Mouse (Mus musculus) heart, embryonic 14.5 days (tissue): ENCODE measurements around the gene Gper1. TPM values are rescaled to one million over a fixed set of nuclear protein-coding genes. Genes with fewer than 3 reads are reported as not detected.

Experiments
- ATAC-seq: fragments of 200-750 bp; cut with Nextera tagmentation; 2 replicates; pipeline ENCODE4 v1.8.0; 2017; ENCODE audit warnings: low read depth, moderate TSS enrichment; ENCODE audit not compliant: insufficient number of reproducible peaks, insufficient read depth, low FRiP score
- H3K27ac ChIP-seq, 2 experiments: fragments of 200-500 bp in 1 of 2; fragments of 300-500 bp in 1 of 2; sonication (generic) in 1 of 2; replicated peaks in 1 of 2; 2 replicates each; pipeline ENCODE4 v1.5.1; 2012 to 2014; ENCODE audit warnings: low read depth in 2 of 2, low read length in 2 of 2, control low read depth in 1 of 2, mild to moderate bottlenecking in 1 of 2, mixed read lengths in 1 of 2; ENCODE audit not compliant: control insufficient read depth in 1 of 2, insufficient read depth in 1 of 2
- H3K27me3 ChIP-seq: fragments of 300-500 bp; sonication (generic); 2 replicates; pipeline ENCODE4 v1.6.1; 2014; ENCODE audit warnings: mild to moderate bottlenecking, low read length, control low read depth; ENCODE audit not compliant: control insufficient read depth, insufficient read depth
- H3K36me3 ChIP-seq: fragments of 300-500 bp; sonication (generic); 2 replicates; pipeline ENCODE4 v1.6.1; 2014; ENCODE audit warnings: mild to moderate bottlenecking, control low read depth, low read length, mixed read lengths; ENCODE audit not compliant: control insufficient read depth, insufficient read depth
- H3K4me1 ChIP-seq, 2 experiments: fragments of 200-500 bp in 1 of 2; fragments of 300-500 bp in 1 of 2; sonication (generic) in 1 of 2; 2 replicates each; pipeline ENCODE4 v1.6.1; 2012 to 2014; ENCODE audit warnings: low read length in 2 of 2, control low read depth in 1 of 2, mixed read lengths in 1 of 2; ENCODE audit not compliant: control insufficient read depth in 2 of 2, insufficient read depth in 2 of 2
- H3K4me2 ChIP-seq: fragments of 300-500 bp; sonication (generic); 2 replicates; pipeline ENCODE4 v1.6.1; 2014; ENCODE audit warnings: mild to moderate bottlenecking, low read length
- H3K4me3 ChIP-seq, 2 experiments: fragments of 200-500 bp in 1 of 2; fragments of 300-500 bp in 1 of 2; sonication (generic) in 1 of 2; 2 replicates each; pipeline ENCODE4 v1.5.1; 2012 to 2014; ENCODE audit warnings: low read length in 2 of 2, mild to moderate bottlenecking in 2 of 2, control low read depth in 1 of 2, low read depth in 1 of 2, moderate library complexity in 1 of 2; ENCODE audit not compliant: control insufficient read depth in 1 of 2, insufficient read depth in 1 of 2
- H3K9ac ChIP-seq: fragments of 300-500 bp; sonication (generic); 2 replicates; pipeline ENCODE4 v1.6.1; 2014; ENCODE audit warnings: mild to moderate bottlenecking, low read length
- H3K9me3 ChIP-seq: fragments of 300-500 bp; sonication (generic); 2 replicates; pipeline ENCODE4 v1.6.1; 2016; ENCODE audit warnings: low read length, control low read depth; ENCODE audit not compliant: control insufficient read depth
- WGBS: fragments of 180-500 bp; shearing (Covaris S2); extraction: QIAGEN DNeasy Blood & Tissue Kit; methylation state at CpG from one replicate; pipeline ENCODE4 v1.1.7; 2014; 5-methylcytosine and 5-hydroxymethylcytosine counted together
- polyA plus RNA-seq: library from polyadenylated mRNA; unstranded; fragments of >200 nt; fragmentation: Nextera tagmentation; extraction: Ambion mirVana; gene quantifications from 2 replicates; pipeline ENCODE4 v1.2.1, GENCODE M21; 2014

Gene Gper1
- polyA plus RNA-seq, 1 experiment from 2014 or later = 1.8 TPM

DNA sequence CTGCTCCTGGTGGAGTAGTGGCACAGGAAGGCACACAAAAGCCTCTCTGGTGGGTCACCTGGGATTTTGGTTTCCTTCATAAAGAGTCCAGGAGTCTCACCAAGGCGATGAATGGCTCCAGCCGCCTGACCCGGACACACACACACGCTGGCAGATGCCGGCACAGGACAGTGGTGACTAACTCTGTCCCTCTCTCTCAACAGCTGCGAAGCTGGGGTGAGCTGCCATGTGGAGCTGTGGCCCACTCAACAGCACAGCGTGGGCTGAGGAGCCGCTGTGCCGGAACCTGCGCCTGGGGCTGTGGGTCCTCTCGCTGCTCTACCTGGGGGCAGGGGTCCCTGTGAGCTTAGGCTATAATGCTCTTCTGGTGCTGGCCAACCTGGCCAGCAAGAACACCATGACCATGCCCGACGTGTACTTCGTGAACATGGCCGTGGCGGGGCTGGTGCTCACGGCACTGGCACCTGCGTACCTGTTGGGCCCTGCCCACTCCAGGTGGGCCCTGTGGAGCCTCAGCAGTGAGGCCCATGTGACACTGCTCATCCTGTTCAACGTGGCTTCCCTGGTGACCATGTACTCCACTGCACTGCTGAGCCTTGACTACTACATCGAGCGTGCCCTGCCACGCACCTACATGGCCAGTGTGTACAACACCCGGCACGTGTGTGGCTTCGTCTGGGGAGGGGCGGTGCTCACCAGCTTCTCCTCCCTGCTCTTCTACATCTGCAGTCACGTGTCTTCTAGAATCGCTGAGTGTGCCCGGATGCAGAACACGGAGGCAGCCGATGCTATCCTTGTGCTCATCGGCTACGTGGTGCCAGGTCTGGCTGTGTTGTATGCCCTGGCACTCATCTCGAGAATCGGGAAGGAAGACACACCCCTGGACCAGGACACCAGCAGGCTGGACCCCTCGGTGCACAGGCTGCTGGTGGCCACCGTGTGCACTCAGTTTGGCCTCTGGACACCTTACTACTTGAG lies 30.4 kb upstream of the Gper1 start:
- Histone ChIP-seq H3K9ac (no peak overlapping the region), H3K27ac (no peak overlapping the region), H3K9me3 (no peaks in the 10 kb centered on the region), H3K4me2 (no peak overlapping the region), H3K4me3 (no peak overlapping the region), H3K4me1 (peaks cover 29 to 34% of the 10 kb centered on the region in 2 experiments), H3K36me3 (peaks cover 23% of the 10 kb centered on the region), H3K27me3 (no peaks in the 10 kb centered on the region)
- no peak for ATAC-seq
- 92% methylated on average over 37 of the region's 37 CpGs for WGBS

DNA sequence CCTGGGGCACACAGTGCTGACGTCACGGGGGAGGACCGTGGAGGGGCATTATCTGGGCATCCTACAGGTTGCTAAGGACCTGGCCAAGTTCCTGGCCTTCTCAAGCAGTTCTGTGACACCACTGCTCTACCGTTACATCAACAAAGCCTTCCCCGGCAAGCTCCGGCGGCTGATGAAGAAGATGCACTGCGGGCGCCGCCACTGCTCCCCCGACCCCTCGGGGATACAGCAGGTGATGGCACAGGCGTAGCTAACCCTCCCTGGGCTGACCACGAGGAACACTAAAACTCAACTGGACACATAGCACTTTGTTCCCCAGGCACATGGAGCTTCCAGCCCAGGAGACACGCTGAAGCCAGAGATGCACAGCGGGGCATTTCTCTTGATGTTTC lies 29.8 kb upstream of the Gper1 start:
- no peak for ATAC-seq
- Histone ChIP-seq H3K4me3 (no peak overlapping the region), H3K4me2 (no peak overlapping the region), H3K36me3 (peaks cover 23% of the 10 kb centered on the region), H3K27ac (no peak overlapping the region), H3K9me3 (no peaks in the 10 kb centered on the region), H3K27me3 (no peaks in the 10 kb centered on the region), H3K9ac (no peak overlapping the region), H3K4me1 (peaks cover 29 to 34% of the 10 kb centered on the region in 2 experiments)
- 92% methylated on average over 16 of the region's 16 CpGs for WGBS

GRCm38 (mm10) chr5:139394399-139394798 lies 28.6 kb upstream of the Gper1 start:
- no peak overlapping the region for H3K27ac ChIP-seq
- peaks cover 25 to 31% of the 10 kb centered on the region in 2 experiments for H3K4me1 ChIP-seq
- 59% methylated on average over 7 of the region's 7 CpGs for WGBS
- no peaks in the 10 kb centered on the region for H3K27me3 ChIP-seq
- H3K36me3 ChIP-seq = peaks cover 23% of the 10 kb centered on the region
- no peaks in the 10 kb centered on the region for H3K9me3 ChIP-seq
- H3K9ac ChIP-seq = no peak overlapping the region
- no peak overlapping the region for H3K4me2 ChIP-seq
- H3K4me3 ChIP-seq = no peak overlapping the region
- ATAC-seq = no peak

- Histone ChIP-seq H3K4me1 (peaks cover 19 to 25% of the 10 kb centered on the region in 2 experiments), H3K4me3 (no peak overlapping the region), H3K4me2 (no peak overlapping the region), H3K27me3 (no peaks in the 10 kb centered on the region), H3K36me3 (peaks cover 23% of the 10 kb centered on the region), H3K9me3 (no peaks in the 10 kb centered on the region), H3K27ac (no peak overlapping the region), H3K9ac (no peak overlapping the region)
- 97% methylated on average over 4 of the region's 4 CpGs for WGBS
- no peak for ATAC-seq
Observed at GRCm38 (mm10) chr5:139395528-139395927, 27.4 kb upstream of the Gper1 start.

DNA sequence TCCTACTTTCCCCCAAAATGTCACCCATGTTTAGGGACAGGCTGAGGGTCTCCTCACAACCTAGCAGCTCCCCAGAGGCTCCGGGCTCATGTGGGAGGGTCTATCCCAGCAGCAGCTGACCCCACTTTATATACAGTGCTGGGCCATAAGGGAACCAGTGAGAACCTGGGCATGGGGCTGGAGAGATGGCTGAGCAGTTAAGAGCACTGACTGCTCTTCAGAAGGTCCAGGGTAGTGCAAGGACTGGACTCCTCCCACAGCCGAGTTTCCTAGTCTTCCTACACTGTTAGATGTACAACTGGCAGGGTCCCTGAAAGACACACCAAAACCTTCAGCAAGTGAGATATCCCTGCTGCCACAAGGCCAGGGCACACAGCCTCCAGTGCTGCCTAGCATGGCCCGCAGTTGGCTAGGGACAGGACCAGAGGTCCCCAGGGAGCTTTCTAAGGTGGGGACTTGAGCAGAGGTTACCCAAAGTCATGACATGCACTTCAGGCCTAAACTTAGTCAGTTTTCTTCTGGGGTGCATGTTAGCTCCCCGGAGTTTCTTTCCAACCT lies 25.5 kb upstream of the Gper1 start:
- Histone ChIP-seq H3K27me3 (no peaks in the 10 kb centered on the region; the same call in 1 of the 2 replicates), H3K36me3 (peaks cover 16% of the 10 kb centered on the region), H3K4me1 (peaks cover 16 to 20% of the 10 kb centered on the region in 2 experiments), H3K4me3 (no peak overlapping the region), H3K9ac (peak overlapping the region; percentile 13; the same call in 1 of the 2 replicates), H3K27ac (0 out of 4 replicates have a peak overlapping the region, but pooled peaks of 1 of the 2 experiments have one; percentile 35), H3K9me3 (no peaks in the 10 kb centered on the region), H3K4me2 (no peak overlapping the region)
- no peak for ATAC-seq
- WGBS = 72% methylated on average over 4 of the region's 4 CpGs

- peak overlapping the region; percentile 23; the same call in 1 of the 2 replicates for H3K4me2 ChIP-seq
- peak overlapping the region; percentile 48; the same call in 1 of the 2 replicates for H3K9ac ChIP-seq
- H3K4me3 ChIP-seq = no peak overlapping the region
- H3K27me3 ChIP-seq = no peaks in the 10 kb centered on the region; the same call in 1 of the 2 replicates
- H3K9me3 ChIP-seq = no peaks in the 10 kb centered on the region
- WGBS = 11% methylated on average over 5 of the region's 5 CpGs
- 0 out of 4 replicates have a peak overlapping the region, but pooled peaks have one; percentile 18 to 35 for H3K27ac ChIP-seq
- peak; percentile 81 for ATAC-seq
- peaks cover 16 to 20% of the 10 kb centered on the region in 2 experiments for H3K4me1 ChIP-seq
- H3K36me3 ChIP-seq = peaks cover 9% of the 10 kb centered on the region
Observed at GRCm38 (mm10) chr5:139397959-139398753, 24.8 kb upstream of the Gper1 start.

- no peak overlapping the region for H3K4me3 ChIP-seq
- H3K4me2 ChIP-seq = peak overlapping the region; percentile 23; the same call in 1 of the 2 replicates
- H3K36me3 ChIP-seq = peaks cover 3% of the 10 kb centered on the region
- no peaks in the 10 kb centered on the region for H3K9me3 ChIP-seq
- no peak for ATAC-seq
- H3K27ac ChIP-seq = no peak overlapping the region
- no peaks in the 10 kb centered on the region; the same call in 1 of the 2 replicates for H3K27me3 ChIP-seq
- WGBS = 65% methylated on average over 5 of the region's 5 CpGs
- H3K9ac ChIP-seq = peak overlapping the region; percentile 48; the same call in 1 of the 2 replicates
- peaks cover 16 to 20% of the 10 kb centered on the region in 2 experiments for H3K4me1 ChIP-seq
Observed at GRCm38 (mm10) chr5:139398786-139399185, 24.2 kb upstream of the Gper1 start.
